In genomic region chr5:148552187-148553071, GRCm38 (mm10) we compare ENCODE assay signal across 8 mouse cellular contexts. TPM values are rescaled to one million over a fixed set of nuclear protein-coding genes. Genes with fewer than 3 reads are reported as not detected.
DNase-seq lines count a peak whose midpoint lies in the region; ATAC-seq lines count a peak whose summit lies in the region.

Gene Ubl3 (minus strand): TSS chr5:148552789.

- DNase-seq in CD4-positive helper T cell, adult 2 months (ENCODE audit: low read depth, low spot score) = peak; percentile 95
- DNase-seq in brain, embryonic 18.5 days (ENCODE audit: low read depth, low spot score) = peak; percentile 95
- DNase-seq in fat pad, adult 2 months (ENCODE audit: extremely low read depth, low read depth, low spot score) = peak; percentile 26
- DNase-seq in kidney, postnatal 10 days = peak; percentile 96
- DNase-seq in natural killer cell, adult 2 months (ENCODE audit: low spot score in 2 of 2) = peak; percentile 62 to 74

- H3K27me3 ChIP-seq in heart, embryonic 13.5 days (replicated peaks) = no peaks in the 10 kb centered on the region
- H3K27me3 ChIP-seq in liver, embryonic 12.5 days (replicated peaks) = peaks cover 38% of the 10 kb centered on the region
- H3K27me3 ChIP-seq in stomach, embryonic 15.5 days (replicated peaks) = no peaks in the 10 kb centered on the region

- H3K9ac ChIP-seq in heart, embryonic 13.5 days = peak within 1 kb of the TSS; percentile 93
- peak within 1 kb of the TSS; percentile 83 for H3K9ac ChIP-seq in liver, embryonic 12.5 days
- peak within 1 kb of the TSS; percentile 59 for H3K9ac ChIP-seq in stomach, embryonic 15.5 days

- ATAC-seq in heart, embryonic 13.5 days (ENCODE audit: extremely low read depth, insufficient number of reproducible peaks, low FRiP score, low TSS enrichment) = peak; percentile 86
- peak; percentile 85 for ATAC-seq in liver, embryonic 12.5 days
- peak; percentile 92 for ATAC-seq in stomach, embryonic 15.5 days (ENCODE audit: insufficient read depth, low FRiP score, low read depth)

- under 1% methylated on average over 88 of the region's 95 CpGs for WGBS in heart, embryonic 13.5 days
- WGBS in liver, embryonic 12.5 days (ENCODE audit: insufficient replicate concordance) = under 1% methylated on average over 94 of the region's 95 CpGs
- under 1% methylated on average over 91 of the region's 95 CpGs for WGBS in stomach, embryonic 15.5 days

- H3K36me3 ChIP-seq in heart, embryonic 13.5 days = no peaks in the 10 kb centered on the region
- no peaks in the 10 kb centered on the region for H3K36me3 ChIP-seq in liver, embryonic 12.5 days
- H3K36me3 ChIP-seq in stomach, embryonic 15.5 days = no peaks in the 10 kb centered on the region

- H3K4me2 ChIP-seq in heart, embryonic 13.5 days = peak within 1 kb of the TSS; percentile 91
- H3K4me2 ChIP-seq in liver, embryonic 12.5 days = peak within 1 kb of the TSS; percentile 90
- peak within 1 kb of the TSS; percentile 70 for H3K4me2 ChIP-seq in stomach, embryonic 15.5 days

- peak within 1 kb of the TSS; percentile 81 for H3K4me3 ChIP-seq in heart, embryonic 13.5 days
- H3K4me3 ChIP-seq in liver, embryonic 12.5 days = peak within 1 kb of the TSS; percentile 76
- peak within 1 kb of the TSS; percentile 70 for H3K4me3 ChIP-seq in stomach, embryonic 15.5 days (replicated peaks)

- H3K9me3 ChIP-seq in heart, embryonic 13.5 days = no peaks in the 10 kb centered on the region
- no peaks in the 10 kb centered on the region for H3K9me3 ChIP-seq in liver, embryonic 12.5 days (replicated peaks)
- no peaks in the 10 kb centered on the region for H3K9me3 ChIP-seq in stomach, embryonic 15.5 days

- peak within 1 kb of the TSS; percentile 97 for H3K27ac ChIP-seq in heart, embryonic 13.5 days (replicated peaks)
- peak within 1 kb of the TSS; percentile 90 for H3K27ac ChIP-seq in liver, embryonic 12.5 days
- peak within 1 kb of the TSS; percentile 97 for H3K27ac ChIP-seq in stomach, embryonic 15.5 days

- peaks cover 59% of the 10 kb centered on the region for H3K4me1 ChIP-seq in heart, embryonic 13.5 days
- peaks cover 55% of the 10 kb centered on the region for H3K4me1 ChIP-seq in liver, embryonic 12.5 days
- peaks cover 18% of the 10 kb centered on the region for H3K4me1 ChIP-seq in stomach, embryonic 15.5 days

RNA-seq across cellular contexts. Expression of gene Ubl3, which starts in this region (rescaled TPM):
- polyA plus RNA-seq in heart, embryonic 13.5 days (2015; fragmentation: Nextera tagmentation; extraction: Ambion mirVana) = 55.0 and 59.1 TPM in 2 replicates
- 34.0 and 36.3 TPM in 2 replicates for polyA plus RNA-seq in liver, embryonic 12.5 days (2016; fragmentation: Nextera tagmentation; extraction: Ambion mirVana)
- 74.8 and 77.7 TPM in 2 replicates for polyA plus RNA-seq in stomach, embryonic 15.5 days (2015; fragmentation: Nextera tagmentation; extraction: Ambion mirVana)

Comparison
In these comparisons a context has a peak if more than half of its experiments do, and no peak if none do; other contexts are left out.
1. Peak in every context shown above with its lines: DNase-seq, ATAC-seq, H3K4me3 ChIP-seq and H3K27ac ChIP-seq.
2. DNase-seq: peak in every context shown above with its lines; median percentile 96 in kidney, postnatal 10 days; 95 in CD4-positive helper T cell, adult 2 months; 95 in brain, embryonic 18.5 days; 68 in natural killer cell, adult 2 months; 26 in fat pad, adult 2 months.